Mouse (Mus musculus) myocyte (in vitro differentiated cells): ENCODE results near the gene Sprr2a2.
"Not testable (repeated sequence)": the region's sequence is repeated elsewhere in the genome, so short reads cannot be mapped to it uniquely, and the experiment has no call there.

Experiments used
- CEBPB ChIP-seq: IDR thresholded peaks from 2 replicates; pipeline ENCODE4 v1.6.1; 2011; ENCODE audit warnings: mild to moderate bottlenecking, moderate library complexity; ENCODE audit not compliant: poor library complexity, insufficient read depth, severe bottlenecking
- E2F4 ChIP-seq: IDR thresholded peaks from one replicate; pipeline ENCODE4 v1.6.1; 2011; ENCODE audit warnings: mild to moderate bottlenecking, control low read depth, moderate library complexity; ENCODE audit not compliant: insufficient read depth
- POLR2A ChIP-seq: IDR thresholded peaks from one replicate; pipeline ENCODE4 v1.6.1; 2011; ENCODE audit warnings: low read depth, mild to moderate bottlenecking, control low read depth, moderate library complexity; ENCODE audit not compliant: insufficient read length
- TCF12 ChIP-seq: IDR thresholded peaks from one replicate; pipeline ENCODE4 v1.6.1; 2011; ENCODE audit warnings: mild to moderate bottlenecking, control low read depth; ENCODE audit not compliant: poor library complexity, insufficient read depth, severe bottlenecking

DNA sequence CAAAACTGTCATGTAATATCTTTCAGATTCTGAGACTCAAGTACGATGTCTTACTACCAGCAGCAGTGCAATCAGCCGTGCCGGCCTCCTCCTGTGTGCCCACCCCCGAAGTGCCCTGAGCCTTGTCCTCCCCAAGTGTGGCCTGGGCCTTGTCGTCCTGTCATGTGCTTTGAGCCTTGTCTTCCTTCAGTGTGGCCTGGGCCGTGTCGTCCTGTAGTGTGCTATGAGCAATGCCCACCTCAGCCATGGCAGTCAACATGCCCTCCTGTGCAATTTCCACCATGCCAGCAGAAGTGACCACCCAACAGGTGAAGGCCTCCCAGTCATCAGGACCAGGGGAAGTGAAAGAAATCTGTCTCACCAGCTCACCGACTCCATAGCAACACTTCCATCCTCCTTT lies 38.1 kb downstream of the Sprr2a2 start:
- TF ChIP-seq E2F4, POLR2A, TCF12, CEBPB: not testable (repeated sequence)
